Mouse (Mus musculus) hindbrain, embryonic 11.5 days (tissue): ENCODE measurements around the gene Ctnnbl1. TPM values are rescaled to one million over a fixed set of nuclear protein-coding genes. Genes with fewer than 3 reads are reported as not detected.
A peak's percentile ranks its signal among the peaks of the same experiment; 100 is the strongest.

ENCODE experiments used
- ATAC-seq: fragments of 200-750 bp; cut with Nextera tagmentation; 2 replicates; pipeline ENCODE4 v1.8.0; 2017; ENCODE audit warnings: mild to moderate bottlenecking, moderate TSS enrichment, moderate library complexity; ENCODE audit not compliant: low FRiP score
- DNase-seq: peaks from one replicate; pipeline ENCODE4 v3.0.0-alpha.2; 2015; ENCODE audit warnings: low spot score
- H3K27ac ChIP-seq: fragments of 300-500 bp; sonication (generic); 2 replicates; pipeline ENCODE4 v1.5.1; 2014; ENCODE audit warnings: mild to moderate bottlenecking, low read depth, low read length
- H3K27me3 ChIP-seq: fragments of 300-500 bp; sonication (generic); 2 replicates; pipeline ENCODE4 v1.6.1; 2014; ENCODE audit warnings: mild to moderate bottlenecking, low read length, moderate library complexity, mixed read lengths; ENCODE audit not compliant: control insufficient read depth, insufficient read depth
- H3K36me3 ChIP-seq: fragments of 300-500 bp; sonication (generic); 2 replicates; pipeline ENCODE4 v1.6.1; 2014; ENCODE audit warnings: mild to moderate bottlenecking, low read length, moderate library complexity, mixed read lengths; ENCODE audit not compliant: control insufficient read depth, insufficient read depth
- H3K4me1 ChIP-seq: fragments of 300-500 bp; sonication (generic); replicated peaks from 2 replicates; pipeline ENCODE4 v1.6.1; 2014; ENCODE audit warnings: low read length, mixed read lengths; ENCODE audit not compliant: control insufficient read depth, insufficient read depth
- H3K4me2 ChIP-seq: fragments of 300-500 bp; sonication (generic); replicated peaks from 2 replicates; pipeline ENCODE4 v1.6.1; 2014; ENCODE audit warnings: mild to moderate bottlenecking, low read depth, low read length
- H3K4me3 ChIP-seq: fragments of 300-500 bp; sonication (generic); 2 replicates; pipeline ENCODE4 v1.5.1; 2014; ENCODE audit warnings: low read depth, low read length
- H3K9ac ChIP-seq: fragments of 300-500 bp; sonication (generic); 2 replicates; pipeline ENCODE4 v1.6.1; 2014; ENCODE audit warnings: low read depth, low read length
- H3K9me3 ChIP-seq: fragments of 300-500 bp; sonication (generic); 2 replicates; pipeline ENCODE4 v1.6.1; 2016; ENCODE audit warnings: low read length; ENCODE audit not compliant: control insufficient read depth
- WGBS: fragments of 180-500 bp; shearing (Covaris S2); extraction: QIAGEN DNeasy Blood & Tissue Kit; methylation state at CpG from one replicate; pipeline ENCODE4 v1.1.7; 2014; 5-methylcytosine and 5-hydroxymethylcytosine counted together
- polyA plus RNA-seq: library from polyadenylated mRNA; unstranded; fragments of >200 nt; fragmentation: Nextera tagmentation; extraction: Ambion mirVana; gene quantifications from 2 replicates; pipeline ENCODE4 v1.2.1, GENCODE M21; 2014

Gene Ctnnbl1
- polyA plus RNA-seq, 1 experiment from 2014 or later = 90.1 TPM

DNA sequence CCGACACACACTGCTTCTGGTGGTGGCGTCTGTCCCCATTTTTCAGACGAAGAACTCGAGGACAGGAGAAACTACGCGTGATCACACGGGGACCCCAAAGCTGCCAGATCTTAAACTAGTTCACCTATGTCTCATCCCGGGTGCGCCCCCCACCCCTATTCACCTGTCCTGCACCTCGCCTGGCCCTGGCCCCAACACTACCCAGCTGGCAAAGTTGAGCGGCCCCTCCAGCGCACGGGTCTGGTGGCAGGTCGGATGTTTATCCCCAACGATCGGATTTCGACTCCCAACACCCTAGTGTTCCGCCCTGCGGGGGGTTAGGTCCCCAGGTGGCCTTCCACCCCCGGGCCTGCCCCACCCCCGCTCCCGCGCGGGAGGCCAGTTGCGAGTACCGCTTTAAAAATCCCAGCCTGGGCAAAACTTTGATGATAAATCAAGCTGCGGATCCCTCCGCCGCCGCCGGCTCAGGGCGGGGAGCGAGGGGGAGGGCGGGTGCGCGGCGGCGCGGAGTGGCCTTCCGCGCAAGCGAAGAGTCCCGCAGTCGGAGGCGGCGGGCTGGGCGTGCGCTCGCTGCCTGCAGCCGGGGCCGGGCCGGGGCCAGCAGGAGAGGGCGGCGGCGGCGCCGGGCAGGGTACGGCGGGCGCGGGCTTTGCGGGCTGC, 177.0 kb downstream of the Ctnnbl1 start, which contains the start of gene Vstm2l:
Gene Vstm2l, plus strand, starts transcription at position 549 of the 660 bp plus-strand sequence.
- DNase-seq (peak; percentile 78), ATAC-seq (no peak; the same call in 1 of the 2 replicates)
- Histone ChIP-seq H3K27me3 (peaks cover 33% of the 10 kb centered on the region), H3K9me3 (no peaks in the 10 kb centered on the region), H3K4me3 (peak within 1 kb of the TSS; percentile 39), H3K4me2 (peak within 1 kb of the TSS; percentile 43), H3K4me1 (no peaks in the 10 kb centered on the region), H3K27ac (peak within 1 kb of the TSS; percentile 42; the same call in 1 of the 2 replicates), H3K9ac (peak within 1 kb of the TSS; percentile 50; the same call in 1 of the 2 replicates), H3K36me3 (no peaks in the 10 kb centered on the region)
- WGBS = 4% methylated on average over 42 of the region's 62 CpGs

DNA sequence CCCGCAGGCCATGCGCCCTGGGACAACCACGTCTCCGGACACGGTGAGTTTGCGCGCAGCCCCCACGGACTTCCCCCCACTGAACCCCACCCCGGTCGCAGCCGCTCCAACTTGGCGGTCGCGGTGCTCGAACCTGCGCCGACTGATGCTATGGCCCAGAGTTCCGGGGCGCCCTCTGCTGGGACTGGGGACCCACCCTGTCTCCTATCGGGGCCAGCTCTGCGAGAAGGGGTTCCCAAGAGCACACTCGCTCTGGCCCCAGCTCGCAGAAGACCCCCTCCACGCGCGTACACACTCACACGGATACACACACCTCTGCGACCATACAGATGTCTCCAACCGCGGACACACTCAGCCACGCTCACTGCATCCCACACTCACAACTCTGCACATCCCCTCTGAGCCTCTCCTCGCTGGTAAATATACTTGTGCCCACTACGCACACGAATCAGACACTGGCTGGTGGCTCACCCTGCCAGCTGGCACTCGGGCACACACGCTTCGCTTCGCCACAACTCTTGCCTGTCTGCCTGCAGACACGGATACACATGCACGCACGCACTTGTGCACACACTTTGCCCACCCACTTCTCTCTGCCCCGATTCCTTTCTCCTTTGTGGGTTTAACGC, 177.8 kb downstream of the Ctnnbl1 start:
- Histone ChIP-seq H3K4me2 (peak overlapping the region; percentile 43), H3K9me3 (no peaks in the 10 kb centered on the region), H3K4me3 (peak overlapping the region; percentile 39), H3K36me3 (no peaks in the 10 kb centered on the region), H3K4me1 (no peaks in the 10 kb centered on the region), H3K27ac (peak overlapping the region; percentile 42; the same call in 1 of the 2 replicates), H3K9ac (peak overlapping the region; percentile 50; the same call in 1 of the 2 replicates), H3K27me3 (peaks cover 33% of the 10 kb centered on the region)
- ATAC-seq = no peak
- 42% methylated on average over 43 of the region's 43 CpGs for WGBS
- DNase-seq = peak; percentile 20

DNA sequence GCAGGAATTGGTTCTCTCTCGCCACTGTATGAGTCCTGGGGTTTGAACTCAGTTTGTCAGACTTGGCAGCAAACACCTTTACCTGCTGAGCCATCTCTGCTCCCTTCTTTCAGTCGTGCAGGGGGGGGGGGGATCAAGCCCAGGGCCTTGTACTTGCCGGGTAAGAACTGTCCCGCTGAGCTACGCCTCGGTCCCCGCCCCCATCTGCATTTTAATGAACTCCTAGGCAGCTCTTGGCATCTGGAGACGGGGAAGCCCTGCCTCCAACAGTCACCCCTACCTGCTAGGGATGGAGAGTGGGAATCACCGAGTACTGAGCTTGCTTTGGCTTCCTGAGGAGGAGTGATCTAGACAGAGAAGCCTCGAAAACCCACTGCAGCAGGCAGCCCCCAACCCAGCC, 181.3 kb downstream of the Ctnnbl1 start:
- H3K4me3 ChIP-seq = no peak overlapping the region
- no peaks in the 10 kb centered on the region for H3K36me3 ChIP-seq
- H3K27ac ChIP-seq = no peak overlapping the region
- ATAC-seq (no peak), DNase-seq (no peak)
- H3K27me3 ChIP-seq = peaks cover 32% of the 10 kb centered on the region
- H3K4me2 ChIP-seq = no peak overlapping the region
- no peaks in the 10 kb centered on the region for H3K9me3 ChIP-seq
- WGBS = 4% methylated on average over 10 of the region's 10 CpGs
- 0 out of 2 replicates have a peak, but pooled peaks cover 2% of the 10 kb centered on the region for H3K4me1 ChIP-seq
- no peak overlapping the region for H3K9ac ChIP-seq

DNA sequence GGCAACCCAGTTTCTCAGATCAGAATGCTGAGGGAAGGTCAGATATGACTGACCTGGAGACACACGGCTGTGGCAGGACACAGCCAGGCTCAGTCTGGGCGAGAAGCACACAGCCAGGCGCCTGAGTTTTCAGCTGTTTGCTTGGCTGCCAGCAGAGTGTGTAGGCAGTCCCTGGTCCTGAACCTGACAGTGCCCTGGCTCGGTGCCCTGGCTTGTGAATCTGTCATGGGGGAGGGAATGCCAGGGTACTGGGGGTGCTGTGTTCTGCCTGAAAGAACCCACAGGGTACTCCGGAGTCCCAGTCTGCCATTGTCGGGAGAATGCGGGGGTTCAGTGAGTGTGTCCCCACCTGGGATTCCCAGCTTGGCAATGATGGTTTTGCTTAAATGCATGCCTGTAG, 184.3 kb downstream of the Ctnnbl1 start:
- Histone ChIP-seq H3K9me3 (no peaks in the 10 kb centered on the region), H3K4me1 (0 out of 2 replicates have a peak, but pooled peaks cover 2% of the 10 kb centered on the region), H3K4me2 (no peak overlapping the region), H3K4me3 (no peak overlapping the region), H3K9ac (no peak overlapping the region), H3K27ac (no peak overlapping the region), H3K27me3 (peaks cover 6% of the 10 kb centered on the region; the same call in 1 of the 2 replicates), H3K36me3 (no peaks in the 10 kb centered on the region)
- WGBS = 78% methylated on average over 7 of the region's 7 CpGs
- DNase-seq = no peak
- ATAC-seq = no peak

DNA sequence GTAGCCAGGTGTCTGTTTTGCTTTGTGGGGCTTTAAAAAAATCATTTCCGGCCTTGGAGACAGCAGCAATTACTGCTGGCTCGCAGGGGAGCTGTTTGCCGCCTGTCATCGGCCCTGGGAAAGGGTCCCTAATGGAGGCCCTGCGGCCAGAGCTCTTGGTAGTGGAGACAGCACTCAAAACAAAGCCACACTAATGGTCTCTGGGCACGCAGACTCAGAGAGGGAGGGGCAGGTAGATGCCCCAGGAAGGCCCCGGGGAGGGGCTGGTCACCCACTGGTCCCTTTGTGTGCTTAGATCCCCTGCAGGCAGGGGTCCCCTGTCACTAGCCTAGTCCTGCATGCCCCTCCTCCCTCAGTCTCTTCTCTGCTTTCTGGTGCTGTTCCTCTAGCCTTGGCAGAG, 186.2 kb downstream of the Ctnnbl1 start:
- Histone ChIP-seq H3K27me3 (no peaks in the 10 kb centered on the region), H3K36me3 (no peaks in the 10 kb centered on the region), H3K4me1 (0 out of 2 replicates have a peak, but pooled peaks cover 2% of the 10 kb centered on the region), H3K9ac (no peak overlapping the region), H3K4me2 (no peak overlapping the region), H3K27ac (peak overlapping the region; percentile 54; the same call in 1 of the 2 replicates), H3K9me3 (no peaks in the 10 kb centered on the region), H3K4me3 (no peak overlapping the region)
- WGBS = 4% methylated on average over 7 of the region's 7 CpGs
- DNase-seq (peak; percentile 30), ATAC-seq (no peak)

DNA sequence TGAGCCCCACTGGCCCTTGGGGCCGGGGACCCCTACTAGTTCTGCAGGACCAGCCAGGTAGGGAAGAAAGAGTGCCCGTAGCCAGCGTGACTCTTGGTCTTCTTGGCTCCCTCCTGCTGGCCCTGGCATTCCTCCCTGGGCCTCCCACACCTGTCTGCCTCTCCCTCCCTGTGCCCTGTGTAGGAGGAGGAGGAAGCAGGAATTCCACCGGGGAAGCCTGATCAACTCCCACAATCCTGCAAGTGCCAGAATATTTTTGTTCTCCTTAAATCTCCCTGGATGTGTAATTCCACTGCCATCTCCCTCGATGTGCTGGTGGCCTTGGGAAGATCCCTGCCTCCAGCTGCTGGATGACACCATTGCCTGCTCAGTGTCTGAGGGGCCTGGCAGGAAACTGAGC, 187.3 kb downstream of the Ctnnbl1 start:
- 0 out of 2 replicates have a peak, but pooled peaks cover 2% of the 10 kb centered on the region for H3K4me1 ChIP-seq
- no peak overlapping the region for H3K27ac ChIP-seq
- H3K9ac ChIP-seq = no peak overlapping the region
- H3K27me3 ChIP-seq = no peaks in the 10 kb centered on the region
- 70% methylated on average over 5 of the region's 5 CpGs for WGBS
- ATAC-seq = no peak
- no peak for DNase-seq
- no peak overlapping the region for H3K4me2 ChIP-seq
- H3K9me3 ChIP-seq = no peaks in the 10 kb centered on the region
- H3K4me3 ChIP-seq = no peak overlapping the region
- no peaks in the 10 kb centered on the region for H3K36me3 ChIP-seq

DNA sequence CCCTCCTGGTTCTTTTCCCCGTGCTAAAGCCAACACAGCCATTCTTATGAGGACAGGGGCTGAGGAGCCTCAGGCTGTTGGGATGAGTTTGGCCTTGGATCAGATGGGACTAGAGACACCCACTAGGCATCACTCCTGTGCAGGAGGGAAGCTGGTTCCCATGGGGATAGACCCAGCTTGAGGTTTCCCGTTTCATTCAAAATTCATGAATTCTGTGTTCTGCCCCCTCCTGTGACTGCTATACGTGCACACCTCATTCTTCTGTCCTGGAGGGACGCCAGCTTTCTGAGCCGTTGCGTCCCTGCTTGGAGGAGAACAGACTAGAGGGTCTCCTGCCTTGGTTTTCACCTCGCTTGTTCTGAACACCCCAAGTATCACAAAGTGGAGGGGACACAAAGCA, 189.3 kb downstream of the Ctnnbl1 start:
- no peak overlapping the region for H3K4me2 ChIP-seq
- DNase-seq (no peak), ATAC-seq (no peak)
- no peak overlapping the region for H3K27ac ChIP-seq
- H3K27me3 ChIP-seq = no peaks in the 10 kb centered on the region
- no peak overlapping the region for H3K4me3 ChIP-seq
- H3K9me3 ChIP-seq = no peaks in the 10 kb centered on the region
- 61% methylated on average over 7 of the region's 7 CpGs for WGBS
- no peak overlapping the region for H3K9ac ChIP-seq
- H3K36me3 ChIP-seq = no peaks in the 10 kb centered on the region
- 0 out of 2 replicates have a peak, but pooled peaks cover 2% of the 10 kb centered on the region for H3K4me1 ChIP-seq

DNA sequence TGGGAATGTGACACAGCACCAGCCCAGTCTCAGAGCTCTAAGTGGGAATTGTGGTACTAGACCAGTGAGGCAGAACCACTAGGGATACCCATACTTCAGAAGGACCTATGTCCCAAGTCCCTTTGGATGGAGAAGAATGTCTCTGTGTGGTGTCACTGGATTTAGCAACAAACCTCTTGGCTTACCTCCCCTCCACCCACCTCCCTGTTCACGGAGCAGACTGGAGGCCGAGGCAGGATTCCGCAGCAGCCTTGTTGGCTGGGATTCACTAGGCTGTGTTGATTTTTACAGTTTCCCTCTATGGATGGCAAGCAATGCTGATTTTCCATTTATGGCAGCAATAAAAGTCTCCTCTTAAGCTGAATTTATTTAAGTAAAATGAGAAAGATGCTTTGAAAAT, 189.7 kb downstream of the Ctnnbl1 start:
- no peaks in the 10 kb centered on the region for H3K9me3 ChIP-seq
- no peak overlapping the region for H3K27ac ChIP-seq
- H3K4me1 ChIP-seq = 0 out of 2 replicates have a peak, but pooled peaks cover 2% of the 10 kb centered on the region
- ATAC-seq (no peak), DNase-seq (no peak)
- no peak overlapping the region for H3K9ac ChIP-seq
- H3K4me2 ChIP-seq = no peak overlapping the region
- H3K36me3 ChIP-seq = no peaks in the 10 kb centered on the region
- 78% methylated on average over 3 of the region's 3 CpGs for WGBS
- H3K27me3 ChIP-seq = no peaks in the 10 kb centered on the region
- no peak overlapping the region for H3K4me3 ChIP-seq
